Mouse (Mus musculus): ENCODE results near the gene Gramd2. TPM values are rescaled to one million over a fixed set of nuclear protein-coding genes. Genes with fewer than 3 reads are reported as not detected.
A peak's percentile ranks its signal among the peaks of the same experiment; 100 is the strongest.

The Gramd2 gene
- polyA plus RNA-seq, 2 experiments = 0.12 TPM; not detected in 1

DNA sequence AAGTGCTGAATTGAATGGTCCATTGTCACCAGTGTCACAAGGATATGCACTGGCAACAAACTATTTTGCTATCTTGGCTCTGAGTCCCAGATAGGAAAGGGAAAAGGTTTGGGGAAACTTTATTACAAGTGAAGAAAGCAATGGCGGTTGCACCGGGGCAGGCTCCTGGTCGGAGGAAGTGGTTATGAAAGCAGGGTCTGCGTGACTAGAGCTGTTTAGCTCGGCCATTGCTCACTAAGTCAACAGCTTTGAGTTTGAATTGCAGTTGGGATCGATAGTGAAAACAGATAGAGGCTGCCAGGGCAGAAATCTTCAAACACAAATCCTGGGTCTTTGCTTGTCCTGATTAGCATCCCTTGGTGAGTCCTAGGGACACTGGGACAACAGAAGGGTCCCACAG lies 12.0 kb upstream of the Gramd2 start:
- TF ChIP-seq CTCF (IDR thresholded peaks at IDR 0.05; ENCODE audit: low read depth) = no peak
- no peak for TF ChIP-seq EP300 (IDR thresholded peaks at IDR 0.05; ENCODE audit: low read depth)
- no peak overlapping the region for H3K9ac ChIP-seq (replicated peaks)
- peaks cover 2 to 11% of the 10 kb centered on the region in 2 experiments; a peak in 3 of 4 replicates for H3K4me1 ChIP-seq (replicated peaks; ENCODE audit: control insufficient read depth in 2 of 2, insufficient read depth in 2 of 2, low read length in 1 of 2)
- H3K4me2 ChIP-seq (ENCODE audit: low read depth) = no peak overlapping the region
- ATAC-seq (ENCODE audit: insufficient read depth) (no peak), DNase-seq (ENCODE audit: low read depth in 3 of 3, low spot score in 3 of 3) (no peak)
- no peaks in the 10 kb centered on the region; the same call in 1 of the 2 replicates for H3K36me3 ChIP-seq (replicated peaks; ENCODE audit: control insufficient read depth, insufficient read depth, low read depth)
- WGBS (ENCODE audit: insufficient replicate concordance) = 50% methylated on average over 6 of the region's 6 CpGs
- no peak overlapping the region for H3K4me3 ChIP-seq (ENCODE audit: insufficient read depth in 1 of 2, low read depth in 2 of 2, low read length in 2 of 2)
- H3K27ac ChIP-seq = no peak overlapping the region
- H3K9me3 ChIP-seq (ENCODE audit: control insufficient read depth, low read length) = no peaks in the 10 kb centered on the region
- H3K27me3 ChIP-seq (ENCODE audit: control insufficient read depth, insufficient read depth, low read length) = peaks cover 13% of the 10 kb centered on the region

DNA sequence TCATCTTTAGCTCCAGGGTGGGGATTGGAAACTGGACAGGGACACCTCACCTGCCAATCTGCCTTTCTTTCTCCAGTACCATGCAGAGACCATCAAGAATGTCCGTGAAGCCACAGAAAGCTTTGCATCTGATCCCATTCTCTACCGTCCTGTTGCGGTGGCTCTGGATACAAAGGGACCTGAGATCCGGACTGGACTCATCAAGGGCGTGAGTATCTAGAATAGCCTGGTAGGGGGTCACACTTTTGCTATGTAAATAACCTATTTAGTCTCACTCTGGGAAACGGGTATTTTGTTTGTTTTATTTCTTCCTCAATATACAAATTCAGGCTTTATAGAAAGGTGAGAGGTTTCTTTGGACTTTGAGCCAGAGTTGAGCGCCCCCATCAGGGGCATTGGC lies 11.5 kb upstream of the Gramd2 start:
- no peak overlapping the region for H3K9ac ChIP-seq (replicated peaks)
- TF ChIP-seq CTCF (IDR thresholded peaks at IDR 0.05; ENCODE audit: low read depth) (no peak), EP300 (IDR thresholded peaks at IDR 0.05; ENCODE audit: low read depth) (no peak)
- 74% methylated on average over 7 of the region's 7 CpGs for WGBS (ENCODE audit: insufficient replicate concordance)
- H3K27ac ChIP-seq = no peak overlapping the region
- DNase-seq (ENCODE audit: low read depth in 3 of 3, low spot score in 3 of 3) = no peak
- no peaks in the 10 kb centered on the region for H3K9me3 ChIP-seq (ENCODE audit: control insufficient read depth, low read length)
- H3K4me3 ChIP-seq (ENCODE audit: insufficient read depth in 1 of 2, low read depth in 2 of 2, low read length in 2 of 2) = no peak overlapping the region
- peaks cover 10% of the 10 kb centered on the region for H3K27me3 ChIP-seq (ENCODE audit: control insufficient read depth, insufficient read depth, low read length)
- H3K4me1 ChIP-seq (replicated peaks; ENCODE audit: control insufficient read depth in 2 of 2, insufficient read depth in 2 of 2, low read length in 1 of 2) = peaks cover 2 to 15% of the 10 kb centered on the region in 2 experiments; a peak in 3 of 4 replicates
- no peak overlapping the region for H3K4me2 ChIP-seq (ENCODE audit: low read depth)
- H3K36me3 ChIP-seq (replicated peaks; ENCODE audit: control insufficient read depth, insufficient read depth, low read depth) = no peaks in the 10 kb centered on the region; the same call in 1 of the 2 replicates
- ATAC-seq (ENCODE audit: insufficient read depth) = no peak

DNA sequence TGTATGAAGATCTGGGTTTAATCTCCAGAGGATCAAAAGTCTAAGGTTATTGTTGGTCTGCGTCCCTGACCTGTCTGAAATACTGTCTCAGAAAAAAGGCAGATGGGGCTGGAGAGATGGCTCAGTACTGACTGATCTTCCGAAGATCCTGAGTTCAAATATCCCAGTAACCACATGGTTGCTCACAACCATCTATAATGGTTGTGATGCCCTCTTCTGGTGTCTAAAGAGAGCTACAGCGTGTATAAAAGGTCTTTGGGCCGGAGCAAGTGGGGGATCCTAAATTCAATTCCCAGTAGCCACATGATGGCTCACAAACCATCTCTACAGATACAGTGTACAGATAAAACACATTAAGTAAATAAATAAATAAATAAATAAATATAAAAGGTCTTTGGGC lies 10.8 kb upstream of the Gramd2 start:
- Histone ChIP-seq H3K9ac (replicated peaks) (no peak overlapping the region), H3K4me1 (replicated peaks; ENCODE audit: control insufficient read depth in 2 of 2, insufficient read depth in 2 of 2, low read length in 1 of 2) (peaks cover 2 to 17% of the 10 kb centered on the region in 2 experiments; a peak in 3 of 4 replicates), H3K27ac (no peak overlapping the region), H3K27me3 (ENCODE audit: control insufficient read depth, insufficient read depth, low read length) (peaks cover 7% of the 10 kb centered on the region), H3K9me3 (ENCODE audit: control insufficient read depth, low read length) (no peaks in the 10 kb centered on the region), H3K4me3 (ENCODE audit: insufficient read depth in 1 of 2, low read depth in 2 of 2, low read length in 2 of 2) (no peak overlapping the region), H3K4me2 (ENCODE audit: low read depth) (no peak overlapping the region), H3K36me3 (replicated peaks; ENCODE audit: control insufficient read depth, insufficient read depth, low read depth) (no peaks in the 10 kb centered on the region; the same call in 1 of the 2 replicates)
- 67% methylated on average over 4 of the region's 4 CpGs for WGBS (ENCODE audit: insufficient replicate concordance)
- ATAC-seq (ENCODE audit: insufficient read depth) (no peak), DNase-seq (ENCODE audit: low read depth in 3 of 3, low spot score in 3 of 3) (no peak)
- TF ChIP-seq CTCF (IDR thresholded peaks at IDR 0.05; ENCODE audit: low read depth) (no peak), EP300 (IDR thresholded peaks at IDR 0.05; ENCODE audit: low read depth) (no peak)

DNA sequence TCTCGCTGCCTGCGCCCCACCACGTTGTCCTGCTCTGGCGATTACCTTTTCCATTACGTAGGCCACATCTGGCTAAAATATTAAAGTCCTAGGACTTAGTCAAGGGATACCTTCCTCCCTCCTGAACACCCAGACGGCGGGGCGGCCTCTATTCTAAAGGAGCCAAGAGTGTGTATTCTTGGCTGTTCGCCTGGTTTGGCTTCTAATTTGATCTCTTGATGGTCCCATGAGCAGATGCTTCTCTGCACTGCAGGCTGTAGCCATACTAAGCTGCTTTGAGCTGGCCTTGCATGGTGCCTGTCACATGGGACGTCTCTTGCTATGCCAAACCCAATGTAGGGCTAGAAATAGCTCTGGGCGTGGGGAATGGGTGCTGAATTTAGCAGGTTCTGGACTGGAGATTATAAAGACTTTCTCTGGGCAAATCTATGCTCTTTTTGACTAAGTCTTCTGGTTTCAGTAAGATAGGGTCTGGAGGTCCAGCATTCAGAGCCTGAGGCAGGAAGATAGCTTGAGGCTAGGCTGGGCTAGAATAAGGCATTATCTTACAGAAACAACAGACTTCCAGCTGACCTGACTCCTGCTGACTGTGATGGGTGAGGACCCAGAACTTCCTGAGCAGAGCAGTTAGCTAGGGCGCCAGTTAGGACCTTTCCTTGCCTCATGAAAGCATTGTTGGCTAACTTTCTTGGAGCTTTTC lies 7.6 kb upstream of the Gramd2 start:
- Histone ChIP-seq H3K9me3 (ENCODE audit: control insufficient read depth, low read length) (no peaks in the 10 kb centered on the region), H3K27me3 (ENCODE audit: control insufficient read depth, insufficient read depth, low read length) (peaks cover 6% of the 10 kb centered on the region; the same call in 1 of the 2 replicates), H3K4me2 (ENCODE audit: low read depth) (0 out of 2 replicates have a peak overlapping the region, but pooled peaks have one; percentile 11), H3K36me3 (replicated peaks; ENCODE audit: control insufficient read depth, insufficient read depth, low read depth) (no peaks in the 10 kb centered on the region; the same call in 1 of the 2 replicates), H3K9ac (replicated peaks) (no peak overlapping the region), H3K4me3 (ENCODE audit: insufficient read depth in 1 of 2, low read depth in 2 of 2, low read length in 2 of 2) (no peak overlapping the region), H3K27ac (no peak overlapping the region), H3K4me1 (replicated peaks; ENCODE audit: control insufficient read depth in 2 of 2, insufficient read depth in 2 of 2, low read length in 1 of 2) (peaks cover 2 to 17% of the 10 kb centered on the region in 2 experiments; a peak in 3 of 4 replicates)
- peak; percentile 40 to 62 (median 60) for DNase-seq (ENCODE audit: low read depth in 3 of 3, low spot score in 3 of 3)
- TF ChIP-seq CTCF (IDR thresholded peaks at IDR 0.05; ENCODE audit: low read depth) (no peak), EP300 (IDR thresholded peaks at IDR 0.05; ENCODE audit: low read depth) (peak; percentile 74)
- 61% methylated on average over 12 of the region's 12 CpGs for WGBS (ENCODE audit: insufficient replicate concordance)
- peak; percentile 87 for ATAC-seq (ENCODE audit: insufficient read depth)

DNA sequence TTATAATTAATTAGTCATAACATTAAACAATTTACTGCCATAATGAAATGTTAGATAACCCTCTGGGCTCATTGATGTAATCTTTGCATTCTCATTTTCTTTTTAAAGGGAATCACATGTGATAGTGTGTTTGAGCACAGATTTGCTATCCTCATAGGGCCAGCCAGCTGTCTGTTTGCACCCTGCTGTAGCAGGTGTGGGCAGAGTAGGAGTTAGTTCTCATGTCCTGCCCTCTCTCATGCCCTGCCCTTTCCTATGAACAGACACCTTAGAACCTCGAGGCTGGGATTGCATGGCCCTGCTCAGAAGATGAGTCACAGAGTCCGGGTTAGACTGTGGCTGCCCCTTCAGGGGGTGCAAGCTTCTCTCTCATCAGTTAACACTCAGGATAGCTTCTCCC lies 6.5 kb upstream of the Gramd2 start:
- no peaks in the 10 kb centered on the region for H3K9me3 ChIP-seq (ENCODE audit: control insufficient read depth, low read length)
- no peak for DNase-seq (ENCODE audit: low read depth in 3 of 3, low spot score in 3 of 3)
- WGBS (ENCODE audit: insufficient replicate concordance) = 48% methylated on average over 2 of the region's 2 CpGs
- H3K4me1 ChIP-seq (replicated peaks; ENCODE audit: control insufficient read depth in 2 of 2, insufficient read depth in 2 of 2, low read length in 1 of 2) = peaks cover 2 to 17% of the 10 kb centered on the region in 2 experiments; a peak in 3 of 4 replicates
- no peak overlapping the region for H3K4me2 ChIP-seq (ENCODE audit: low read depth)
- no peak for ATAC-seq (ENCODE audit: insufficient read depth)
- TF ChIP-seq EP300 (IDR thresholded peaks at IDR 0.05; ENCODE audit: low read depth) = no peak
- H3K4me3 ChIP-seq (ENCODE audit: insufficient read depth in 1 of 2, low read depth in 2 of 2, low read length in 2 of 2) = no peak overlapping the region
- H3K27ac ChIP-seq = no peak overlapping the region
- peaks cover 6% of the 10 kb centered on the region; the same call in 1 of the 2 replicates for H3K27me3 ChIP-seq (ENCODE audit: control insufficient read depth, insufficient read depth, low read length)
- H3K9ac ChIP-seq (replicated peaks) = no peak overlapping the region
- no peaks in the 10 kb centered on the region; the same call in 1 of the 2 replicates for H3K36me3 ChIP-seq (replicated peaks; ENCODE audit: control insufficient read depth, insufficient read depth, low read depth)

Data from liver, embryonic 14.5 days (tissue).